Comparison of ENCODE assay signal across 14 mouse cellular contexts in genomic region chr2:158140664-158141063, GRCm38 (mm10). TPM values are rescaled to one million over a fixed set of nuclear protein-coding genes. Genes with fewer than 3 reads are reported as not detected.
DNase-seq lines count a peak whose midpoint lies in the region; ATAC-seq and TF ChIP-seq lines count a peak whose summit lies in the region.
"Had no signal": no experiment of that assay in that cellular context is flagged by ENCODE, and none has a peak within 500 bp of the region (broad histone marks: within the 10 kb centered on the region; RNA-seq: fewer than 3 reads in every experiment).

No protein-coding gene starts in this region.

- no peak for ATAC-seq in forebrain, embryonic 14.5 days
- no peak for ATAC-seq in liver, embryonic 11.5 days (replicated peaks; ENCODE audit: low FRiP score)
- no peak for ATAC-seq in heart, embryonic 15.5 days (replicated peaks; ENCODE audit: insufficient number of reproducible peaks, insufficient read depth, low FRiP score, low read depth)
- ATAC-seq: inflammation-experienced regulatory T-cells, adult 6 months; midbrain, embryonic 16.5 days had no signal

- no peak for TF ChIP-seq CTCF in olfactory bulb, adult 2 months (IDR thresholded peaks at IDR 0.05; ENCODE audit: insufficient read depth, low read depth, low read length)

- peaks cover 59% of the 10 kb centered on the region for H3K4me1 ChIP-seq in forebrain, embryonic 10.5 days
- H3K4me1 ChIP-seq in forebrain, embryonic 14.5 days (ENCODE audit: control insufficient read depth, insufficient read depth, low read length): peaks cover 4% of the 10 kb centered on the region; the same call in 1 of the 2 replicates
- peaks cover 68% of the 10 kb centered on the region for H3K4me1 ChIP-seq in liver, embryonic 11.5 days (replicated peaks; ENCODE audit: control insufficient read depth, insufficient read depth, low read length)
- H3K4me1 ChIP-seq in heart, embryonic 15.5 days (replicated peaks): peaks cover 90% of the 10 kb centered on the region
- H3K4me1 ChIP-seq in olfactory bulb, adult 2 months (ENCODE audit: control insufficient read depth, insufficient read depth, low read length): peaks cover 40% of the 10 kb centered on the region

- H3K4me3 ChIP-seq in forebrain, embryonic 10.5 days: no peak overlapping the region
- no peak overlapping the region for H3K4me3 ChIP-seq in forebrain, embryonic 14.5 days (ENCODE audit: low read depth, low read length)
- no peak overlapping the region for H3K4me3 ChIP-seq in liver, embryonic 11.5 days (ENCODE audit: low read depth, low read length)
- H3K4me3 ChIP-seq in heart, embryonic 15.5 days: 0 out of 2 replicates have a peak overlapping the region, but pooled peaks have one; percentile 8
- no peak overlapping the region for H3K4me3 ChIP-seq in olfactory bulb, adult 2 months (ENCODE audit: insufficient read depth, low read depth, low read length)

- H3K27me3 ChIP-seq in forebrain, embryonic 10.5 days (ENCODE audit: poor library complexity, severe bottlenecking): peaks cover 30% of the 10 kb centered on the region
- H3K27me3 ChIP-seq in forebrain, embryonic 14.5 days (replicated peaks; ENCODE audit: control insufficient read depth, insufficient read depth, low read length): no peaks in the 10 kb centered on the region
- H3K27me3 ChIP-seq in liver, embryonic 11.5 days (replicated peaks; ENCODE audit: control insufficient read depth, insufficient read depth, low read length): 0 out of 2 replicates have a peak, but pooled peaks cover 3% of the 10 kb centered on the region
- no peaks in the 10 kb centered on the region for H3K27me3 ChIP-seq in heart, embryonic 15.5 days

- no peak overlapping the region for H3K9ac ChIP-seq in forebrain, embryonic 14.5 days (ENCODE audit: low read length)
- peak overlapping the region; percentile 4 for H3K9ac ChIP-seq in liver, embryonic 11.5 days (ENCODE audit: low read depth, low read length)
- peak overlapping the region; percentile 39; the same call in 1 of the 2 replicates for H3K9ac ChIP-seq in heart, embryonic 15.5 days

- peak overlapping the region; percentile 62; the same call in 1 of the 2 replicates for H3K27ac ChIP-seq in forebrain, embryonic 10.5 days
- no peak overlapping the region for H3K27ac ChIP-seq in forebrain, embryonic 14.5 days (ENCODE audit: low read depth, low read length)
- peak overlapping the region; percentile 83 for H3K27ac ChIP-seq in liver, embryonic 11.5 days (ENCODE audit: low read depth, low read length)
- H3K27ac ChIP-seq in heart, embryonic 15.5 days: peak overlapping the region; percentile 98
- H3K27ac ChIP-seq in olfactory bulb, adult 2 months (ENCODE audit: insufficient read depth, low read depth, low read length): 0 out of 2 replicates have a peak overlapping the region, but pooled peaks have one; percentile 42

- no peaks in the 10 kb centered on the region for H3K36me3 ChIP-seq in forebrain, embryonic 10.5 days (replicated peaks)
- H3K36me3 ChIP-seq in forebrain, embryonic 14.5 days (ENCODE audit: control insufficient read depth, insufficient read depth, low read length): no peaks in the 10 kb centered on the region
- H3K36me3 ChIP-seq in liver, embryonic 11.5 days (ENCODE audit: control insufficient read depth, insufficient read depth, low read length): peaks cover 13% of the 10 kb centered on the region; the same call in 1 of the 2 replicates
- peaks cover 22% of the 10 kb centered on the region for H3K36me3 ChIP-seq in heart, embryonic 15.5 days

- no peak for DNase-seq in forebrain, embryonic 10.5 days (ENCODE audit: extremely low spot score, low spot score)
- DNase-seq in forebrain, embryonic 14.5 days (ENCODE audit: low spot score): no peak
- no peak for DNase-seq in liver, embryonic 11.5 days (ENCODE audit: low spot score)
- DNase-seq in liver: no peak
- no peak for DNase-seq in left cerebral cortex, adult 8-10 months (ENCODE audit: low spot score in 2 of 2)
- no peak for DNase-seq in layer of hippocampus, adult 11-12 months (ENCODE audit: low spot score)
- DNase-seq: adrenal gland, postnatal 14 days; kidney, postnatal 4 days; right cerebral cortex, adult 18-20 months; thymus, postnatal 4 days had no signal

- no peak overlapping the region for H3K4me2 ChIP-seq in forebrain, embryonic 14.5 days (ENCODE audit: low read length)
- peak overlapping the region; percentile 84; the same call in 1 of the 2 replicates for H3K4me2 ChIP-seq in liver, embryonic 11.5 days
- peak overlapping the region; percentile 84 for H3K4me2 ChIP-seq in heart, embryonic 15.5 days

- 91% methylated on average over 5 of the region's 5 CpGs for WGBS in forebrain, embryonic 10.5 days
- 92% methylated on average over 5 of the region's 5 CpGs for WGBS in forebrain, embryonic 14.5 days
- 78% methylated on average over 5 of the region's 5 CpGs for WGBS in liver, embryonic 11.5 days
- 42% methylated on average over 5 of the region's 5 CpGs for WGBS in heart, embryonic 15.5 days
- 91% methylated on average over 5 of the region's 5 CpGs for WGBS in olfactory bulb, adult 2 months

- H3K9me3 ChIP-seq in forebrain, embryonic 10.5 days: no peaks in the 10 kb centered on the region
- H3K9me3 ChIP-seq in forebrain, embryonic 14.5 days (replicated peaks; ENCODE audit: control insufficient read depth, low read length): no peaks in the 10 kb centered on the region
- H3K9me3 ChIP-seq in liver, embryonic 11.5 days (ENCODE audit: control insufficient read depth, low read length): no peaks in the 10 kb centered on the region
- no peaks in the 10 kb centered on the region for H3K9me3 ChIP-seq in heart, embryonic 15.5 days (replicated peaks)

- no peak for TF ChIP-seq POLR2A in olfactory bulb, adult 2 months (IDR thresholded peaks at IDR 0.05; ENCODE audit: insufficient read depth, low read depth, low read length)

RNA-seq across cellular contexts. Expression of gene Tgm2, which starts 5.6 kb away (rescaled TPM):
- 6.3 and 7.2 TPM in 2 replicates for polyA plus RNA-seq in forebrain, embryonic 10.5 days (2016; fragmentation: Nextera tagmentation; extraction: Ambion mirVana)
- polyA plus RNA-seq in forebrain, embryonic 14.5 days (2014; fragmentation: Nextera tagmentation; extraction: Ambion mirVana): 5.0 and 7.0 TPM in 2 replicates
- polyA plus RNA-seq in liver, embryonic 11.5 days (2014; fragmentation: Nextera tagmentation; extraction: Ambion mirVana): 49.5 and 49.7 TPM in 2 replicates
- 208 and 228 TPM in 2 replicates for polyA plus RNA-seq in heart, embryonic 15.5 days (2015; fragmentation: Nextera tagmentation; extraction: Ambion mirVana)
- not detected in 2 replicates for polyA plus RNA-seq in olfactory bulb, adult 2 months (2012; ENCODE audit: insufficient read depth, insufficient read length, low replicate concordance, missing spikeins)
- total RNA-seq in left cerebral cortex, adult 8-10 months (2022): 10 to 100 TPM in 3 of 4 experiments, 1 to 10 TPM in 1; 9.3 to 13.7 (median 10.1) TPM
